Mouse (Mus musculus): ENCODE data around the gene P2ry14. TPM values are rescaled to one million over a fixed set of nuclear protein-coding genes. Genes with fewer than 3 reads are reported as not detected.

Gene P2ry14
- polyA plus RNA-seq, 1 experiment from 2014 or later: 8.6 TPM

DNA sequence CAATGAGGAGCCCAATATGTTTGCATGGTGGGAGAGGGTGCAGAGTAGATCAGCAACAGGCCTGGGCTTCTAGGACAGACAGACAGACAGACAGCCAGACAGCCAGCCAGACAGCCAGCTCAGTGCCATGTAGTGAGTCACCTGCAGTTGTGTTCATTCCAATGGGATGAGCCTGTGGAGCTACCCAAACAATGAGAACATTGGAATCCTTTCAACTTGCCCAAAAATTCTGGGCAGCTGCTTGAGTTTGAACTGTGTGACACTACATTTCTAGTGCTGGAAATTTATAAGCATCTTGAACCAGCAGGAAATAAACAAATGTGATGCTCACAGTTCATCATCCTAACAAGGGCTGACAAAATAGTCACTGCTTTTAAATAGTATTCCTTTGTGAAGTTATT, 13.8 kb downstream of the P2ry14 start:
- no peak for ATAC-seq (replicated peaks; ENCODE audit: low FRiP score, low TSS enrichment, low read depth)
- no peaks in the 10 kb centered on the region for H3K27me3 ChIP-seq (replicated peaks; ENCODE audit: control insufficient read depth, insufficient read depth, low read length)
- H3K9ac ChIP-seq (ENCODE audit: low read length): no peak overlapping the region
- H3K27ac ChIP-seq (ENCODE audit: low read depth): no peak overlapping the region
- no peak overlapping the region for H3K4me2 ChIP-seq (ENCODE audit: low read length)
- no peaks in the 10 kb centered on the region for H3K4me1 ChIP-seq (replicated peaks; ENCODE audit: control insufficient read depth, insufficient read depth, low read length)
- H3K4me3 ChIP-seq (ENCODE audit: low read depth, low read length): no peak overlapping the region
- no peaks in the 10 kb centered on the region for H3K36me3 ChIP-seq (ENCODE audit: control insufficient read depth, insufficient read depth, low read length)
- H3K9me3 ChIP-seq (ENCODE audit: control insufficient read depth, low read length): no peaks in the 10 kb centered on the region
- DNase-seq (ENCODE audit: low spot score): no peak

- DNase-seq (ENCODE audit: low spot score) (no peak), ATAC-seq (replicated peaks; ENCODE audit: low FRiP score, low TSS enrichment, low read depth) (no peak)
- whole genome bisulfite sequencing: 75% methylated on average over 12 of the region's 12 CpGs
- H3K27ac ChIP-seq (ENCODE audit: low read depth): no peak overlapping the region
- H3K36me3 ChIP-seq (ENCODE audit: control insufficient read depth, insufficient read depth, low read length): no peaks in the 10 kb centered on the region
- H3K4me3 ChIP-seq (ENCODE audit: low read depth, low read length): no peak overlapping the region
- H3K4me2 ChIP-seq (ENCODE audit: low read length): no peak overlapping the region
- no peaks in the 10 kb centered on the region for H3K4me1 ChIP-seq (replicated peaks; ENCODE audit: control insufficient read depth, insufficient read depth, low read length)
- no peaks in the 10 kb centered on the region for H3K27me3 ChIP-seq (replicated peaks; ENCODE audit: control insufficient read depth, insufficient read depth, low read length)
- H3K9me3 ChIP-seq (ENCODE audit: control insufficient read depth, low read length): no peaks in the 10 kb centered on the region
- no peak overlapping the region for H3K9ac ChIP-seq (ENCODE audit: low read length)
Observed at GRCm38 (mm10) chr3:59138946-59139468, 14.4 kb downstream of the P2ry14 start.

- H3K9me3 ChIP-seq (ENCODE audit: control insufficient read depth, low read length): no peaks in the 10 kb centered on the region
- no peak overlapping the region; the same call in 1 of the 2 replicates for H3K27ac ChIP-seq (ENCODE audit: low read depth)
- no peaks in the 10 kb centered on the region for H3K36me3 ChIP-seq (ENCODE audit: control insufficient read depth, insufficient read depth, low read length)
- DNase-seq (ENCODE audit: low spot score) (no peak), ATAC-seq (replicated peaks; ENCODE audit: low FRiP score, low TSS enrichment, low read depth) (no peak)
- no peaks in the 10 kb centered on the region; the same call in 1 of the 2 replicates for H3K4me1 ChIP-seq (replicated peaks; ENCODE audit: control insufficient read depth, insufficient read depth, low read length)
- H3K4me2 ChIP-seq (ENCODE audit: low read length): no peak overlapping the region
- H3K9ac ChIP-seq (ENCODE audit: low read length): no peak overlapping the region
- H3K27me3 ChIP-seq (replicated peaks; ENCODE audit: control insufficient read depth, insufficient read depth, low read length): no peaks in the 10 kb centered on the region
- WGBS: 63% methylated on average over 5 of the region's 5 CpGs
- H3K4me3 ChIP-seq (ENCODE audit: low read depth, low read length): no peak overlapping the region
Observed at GRCm38 (mm10) chr3:59135911-59136653, 17.3 kb downstream of the P2ry14 start.

DNA sequence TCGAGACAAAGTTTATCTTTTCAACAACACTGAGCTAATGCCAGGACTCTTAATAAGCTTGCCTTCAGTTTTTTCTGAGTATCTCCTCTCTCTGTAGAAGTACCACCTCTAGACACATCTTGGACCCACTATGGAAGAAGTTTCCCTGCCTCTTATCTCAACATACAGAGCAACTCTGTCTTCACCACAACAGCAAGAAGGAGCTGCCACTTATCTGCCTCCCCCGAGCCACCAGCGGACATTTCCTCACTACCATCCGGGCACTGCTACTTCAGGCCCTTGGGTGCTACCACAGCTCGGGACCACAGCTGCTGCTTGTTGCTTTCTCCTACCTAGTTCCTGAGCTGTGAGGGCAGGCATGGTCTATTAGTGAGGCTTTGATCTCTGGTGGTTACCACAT, 20.2 kb downstream of the P2ry14 start:
- Histone ChIP-seq H3K4me3 (ENCODE audit: low read depth, low read length) (no peak overlapping the region), H3K4me1 (replicated peaks; ENCODE audit: control insufficient read depth, insufficient read depth, low read length) (no peaks in the 10 kb centered on the region; the same call in 1 of the 2 replicates), H3K27ac (ENCODE audit: low read depth) (no peak overlapping the region), H3K27me3 (replicated peaks; ENCODE audit: control insufficient read depth, insufficient read depth, low read length) (no peaks in the 10 kb centered on the region), H3K36me3 (ENCODE audit: control insufficient read depth, insufficient read depth, low read length) (no peaks in the 10 kb centered on the region), H3K9me3 (ENCODE audit: control insufficient read depth, low read length) (no peaks in the 10 kb centered on the region), H3K9ac (ENCODE audit: low read length) (no peak overlapping the region), H3K4me2 (ENCODE audit: low read length) (no peak overlapping the region)
- no peak for DNase-seq (ENCODE audit: low spot score)
- WGBS: 75% methylated on average over 5 of the region's 5 CpGs
- no peak for ATAC-seq (replicated peaks; ENCODE audit: low FRiP score, low TSS enrichment, low read depth)

- H3K4me2 ChIP-seq (ENCODE audit: low read length): no peak overlapping the region
- H3K9ac ChIP-seq (ENCODE audit: low read length): no peak overlapping the region
- no peaks in the 10 kb centered on the region for H3K27me3 ChIP-seq (replicated peaks; ENCODE audit: control insufficient read depth, insufficient read depth, low read length)
- ATAC-seq (replicated peaks; ENCODE audit: low FRiP score, low TSS enrichment, low read depth) (no peak), DNase-seq (ENCODE audit: low spot score) (no peak)
- H3K27ac ChIP-seq (ENCODE audit: low read depth): no peak overlapping the region
- WGBS: 88% methylated on average over 4 of the region's 4 CpGs
- no peaks in the 10 kb centered on the region; the same call in 1 of the 2 replicates for H3K4me1 ChIP-seq (replicated peaks; ENCODE audit: control insufficient read depth, insufficient read depth, low read length)
- H3K9me3 ChIP-seq (ENCODE audit: control insufficient read depth, low read length): no peaks in the 10 kb centered on the region
- H3K4me3 ChIP-seq (ENCODE audit: low read depth, low read length): no peak overlapping the region
- no peaks in the 10 kb centered on the region for H3K36me3 ChIP-seq (ENCODE audit: control insufficient read depth, insufficient read depth, low read length)
Observed at GRCm38 (mm10) chr3:59131966-59132365, 21.5 kb downstream of the P2ry14 start.

- WGBS: 40% methylated on average over 4 of the region's 4 CpGs
- no peak; the same call in 1 of the 2 replicates for ATAC-seq (replicated peaks; ENCODE audit: low FRiP score, low TSS enrichment, low read depth)
- no peak overlapping the region for H3K4me3 ChIP-seq (ENCODE audit: low read depth, low read length)
- no peaks in the 10 kb centered on the region for H3K9me3 ChIP-seq (ENCODE audit: control insufficient read depth, low read length)
- H3K36me3 ChIP-seq (ENCODE audit: control insufficient read depth, insufficient read depth, low read length): no peaks in the 10 kb centered on the region
- H3K27me3 ChIP-seq (replicated peaks; ENCODE audit: control insufficient read depth, insufficient read depth, low read length): no peaks in the 10 kb centered on the region
- H3K4me1 ChIP-seq (replicated peaks; ENCODE audit: control insufficient read depth, insufficient read depth, low read length): peaks cover 2% of the 10 kb centered on the region
- no peak overlapping the region for H3K9ac ChIP-seq (ENCODE audit: low read length)
- H3K4me2 ChIP-seq (ENCODE audit: low read length): no peak overlapping the region; the same call in 1 of the 2 replicates
- DNase-seq (ENCODE audit: low spot score): no peak
- no peak overlapping the region; the same call in 1 of the 2 replicates for H3K27ac ChIP-seq (ENCODE audit: low read depth)
Observed at GRCm38 (mm10) chr3:59131081-59131480, 22.3 kb downstream of the P2ry14 start.

DNA sequence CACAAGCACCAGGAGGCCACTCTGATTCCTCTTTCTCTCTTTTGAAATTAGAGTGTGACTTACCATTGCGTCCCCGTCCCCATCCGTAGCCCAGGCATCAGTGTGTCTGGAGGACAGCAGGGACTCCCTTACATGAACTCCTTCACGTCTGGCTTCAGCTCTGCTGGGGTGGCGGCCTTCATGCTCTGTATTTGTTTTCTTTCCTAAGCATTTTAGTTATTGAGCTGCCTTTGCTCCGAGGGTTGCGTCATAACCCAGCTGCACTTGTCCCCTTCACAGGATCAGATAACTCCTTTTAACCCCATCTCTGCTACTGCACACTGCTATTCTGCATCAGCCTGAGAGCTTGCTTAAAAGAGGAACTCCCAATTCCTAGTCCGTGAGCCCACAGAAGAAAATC, 23.0 kb downstream of the P2ry14 start:
- WGBS: 49% methylated on average over 8 of the region's 8 CpGs
- no peak overlapping the region for H3K9ac ChIP-seq (ENCODE audit: low read length)
- H3K27me3 ChIP-seq (replicated peaks; ENCODE audit: control insufficient read depth, insufficient read depth, low read length): no peaks in the 10 kb centered on the region
- H3K4me1 ChIP-seq (replicated peaks; ENCODE audit: control insufficient read depth, insufficient read depth, low read length): peaks cover 9% of the 10 kb centered on the region
- H3K36me3 ChIP-seq (ENCODE audit: control insufficient read depth, insufficient read depth, low read length): no peaks in the 10 kb centered on the region
- ATAC-seq (replicated peaks; ENCODE audit: low FRiP score, low TSS enrichment, low read depth): no peak
- H3K27ac ChIP-seq (ENCODE audit: low read depth): 0 out of 2 replicates have a peak overlapping the region, but pooled peaks have one; percentile 3
- no peak for DNase-seq (ENCODE audit: low spot score)
- no peak overlapping the region; the same call in 1 of the 2 replicates for H3K4me2 ChIP-seq (ENCODE audit: low read length)
- H3K4me3 ChIP-seq (ENCODE audit: low read depth, low read length): no peak overlapping the region
- no peaks in the 10 kb centered on the region for H3K9me3 ChIP-seq (ENCODE audit: control insufficient read depth, low read length)

DNA sequence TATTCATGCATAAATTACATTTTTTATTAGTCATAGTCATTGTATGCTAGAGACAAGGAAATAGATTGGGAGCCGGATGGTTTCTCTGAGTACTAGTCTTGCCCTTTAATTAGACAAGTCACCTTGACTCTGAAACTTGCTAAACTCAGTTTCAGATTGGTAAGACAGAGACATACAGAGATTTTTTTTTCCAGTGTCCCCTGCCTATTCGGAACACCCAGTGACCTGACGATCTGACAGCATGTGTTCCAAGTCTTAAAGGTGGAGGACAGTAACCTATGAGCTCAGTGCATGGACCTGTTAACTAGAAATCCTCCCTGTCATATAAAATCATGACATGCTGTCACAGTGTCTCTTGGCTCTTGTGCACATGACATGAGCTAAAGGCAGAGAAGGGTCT, 23.9 kb downstream of the P2ry14 start:
- Histone ChIP-seq H3K9ac (ENCODE audit: low read length) (no peak overlapping the region), H3K27ac (ENCODE audit: low read depth) (no peak overlapping the region), H3K4me1 (replicated peaks; ENCODE audit: control insufficient read depth, insufficient read depth, low read length) (peaks cover 10% of the 10 kb centered on the region), H3K4me2 (ENCODE audit: low read length) (peak overlapping the region; percentile 23), H3K4me3 (ENCODE audit: low read depth, low read length) (no peak overlapping the region), H3K9me3 (ENCODE audit: control insufficient read depth, low read length) (no peaks in the 10 kb centered on the region), H3K27me3 (replicated peaks; ENCODE audit: control insufficient read depth, insufficient read depth, low read length) (no peaks in the 10 kb centered on the region), H3K36me3 (ENCODE audit: control insufficient read depth, insufficient read depth, low read length) (no peaks in the 10 kb centered on the region)
- ATAC-seq (replicated peaks; ENCODE audit: low FRiP score, low TSS enrichment, low read depth) (no peak), DNase-seq (ENCODE audit: low spot score) (no peak)
- WGBS: 88% methylated on average over 3 of the region's 3 CpGs

GRCm38 (mm10) chr3:59128681-59129080, 24.7 kb downstream of the P2ry14 start:
- ATAC-seq (replicated peaks; ENCODE audit: low FRiP score, low TSS enrichment, low read depth) (no peak), DNase-seq (ENCODE audit: low spot score) (no peak)
- Histone ChIP-seq H3K4me1 (replicated peaks; ENCODE audit: control insufficient read depth, insufficient read depth, low read length) (peaks cover 10% of the 10 kb centered on the region), H3K27ac (ENCODE audit: low read depth) (no peak overlapping the region), H3K4me2 (ENCODE audit: low read length) (no peak overlapping the region; the same call in 1 of the 2 replicates), H3K4me3 (ENCODE audit: low read depth, low read length) (no peak overlapping the region), H3K36me3 (ENCODE audit: control insufficient read depth, insufficient read depth, low read length) (no peaks in the 10 kb centered on the region), H3K9ac (ENCODE audit: low read length) (no peak overlapping the region), H3K9me3 (ENCODE audit: control insufficient read depth, low read length) (no peaks in the 10 kb centered on the region), H3K27me3 (replicated peaks; ENCODE audit: control insufficient read depth, insufficient read depth, low read length) (no peaks in the 10 kb centered on the region)
- WGBS: 80% methylated on average over 20 of the region's 20 CpGs
